Mouse (Mus musculus): Measurements from ENCODE around the gene Ncl. TPM values are rescaled to one million over a fixed set of nuclear protein-coding genes. Genes with fewer than 3 reads are reported as not detected.
"Not testable (repeated sequence)": the region's sequence is repeated elsewhere in the genome, so short reads cannot be mapped to it uniquely, and the experiment has no call there.

Gene Ncl
- total RNA-seq, 2 experiments from 2014 or later, result 146 to 149 TPM

GRCm38 (mm10) chr1:86363671-86364070, 4.5 kb upstream of the Ncl start:
- intact Hi-C loops (cut with DNase I), result no loop called here
- DNase-seq (ENCODE audit: low spot score in 2 of 2), result no peak

DNA sequence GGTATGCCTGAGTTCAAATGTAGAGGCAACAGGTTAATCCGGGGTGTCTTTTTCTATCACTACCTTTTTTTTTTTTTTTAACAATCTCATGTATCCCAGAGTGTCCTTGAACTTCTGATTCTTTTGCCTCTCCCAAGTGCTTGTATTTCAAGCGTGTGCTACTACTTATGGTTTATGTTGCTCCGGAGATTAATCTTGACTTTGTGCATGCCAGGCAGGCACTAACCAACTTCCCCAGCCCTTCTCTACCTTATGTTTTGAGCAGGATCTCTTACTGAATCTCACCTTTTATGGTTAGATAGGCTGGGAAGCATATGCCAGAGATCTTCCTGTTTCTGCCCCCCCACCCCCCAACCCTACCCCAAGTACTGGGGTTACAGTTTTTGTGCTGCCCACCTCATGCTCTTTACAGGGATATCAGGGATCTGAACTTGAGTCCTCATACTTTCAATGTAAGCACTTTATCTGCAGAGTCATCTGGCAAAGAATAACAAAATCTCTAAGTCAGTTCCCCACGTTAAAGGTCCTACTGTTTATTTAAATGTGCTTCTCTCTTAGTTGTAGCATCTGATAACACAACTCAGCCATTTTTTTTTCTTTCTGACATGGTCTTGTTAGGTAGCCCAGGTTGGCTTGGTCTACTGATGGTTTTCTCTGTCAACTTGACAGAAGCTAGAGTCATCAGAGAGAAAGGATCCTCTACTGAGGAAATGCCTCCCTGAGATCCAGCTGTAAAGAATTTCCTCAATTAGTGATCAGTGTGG, 2.8 kb upstream of the Ncl start:
- intact Hi-C loops (cut with DNase I), result no loop called here
- DNase-seq (ENCODE audit: low spot score in 2 of 2), result no peak

GRCm38 (mm10) chr1:86360441-86360840, 1.2 kb upstream of the Ncl start:
- intact Hi-C loops (cut with DNase I), result no loop called here
- no peak for DNase-seq (ENCODE audit: low spot score in 2 of 2)

DNA sequence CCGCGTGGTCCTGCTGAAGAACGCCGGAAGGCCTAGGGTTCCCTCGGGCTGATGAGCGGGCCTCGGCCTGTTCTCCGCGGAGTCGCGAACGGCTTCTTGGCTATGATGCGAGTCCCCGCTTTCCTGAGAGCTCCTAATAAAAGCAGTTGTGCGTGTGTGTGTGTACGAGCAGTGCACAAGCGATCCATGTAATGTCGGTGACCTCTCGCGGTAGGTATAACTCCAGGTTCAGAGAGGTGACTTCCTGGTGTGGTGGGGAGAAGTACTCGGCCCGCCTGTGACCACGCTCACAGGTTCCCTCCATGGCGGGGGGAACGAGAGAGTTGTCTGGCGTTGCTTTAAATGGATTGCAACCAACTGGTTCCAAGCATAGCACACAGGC, 589 bp upstream of the Ncl start:
- peak in 1 of 2 experiments; percentile 17 for DNase-seq (ENCODE audit: low spot score in 2 of 2)
- intact Hi-C loops (cut with DNase I), result no loop called here

DNA sequence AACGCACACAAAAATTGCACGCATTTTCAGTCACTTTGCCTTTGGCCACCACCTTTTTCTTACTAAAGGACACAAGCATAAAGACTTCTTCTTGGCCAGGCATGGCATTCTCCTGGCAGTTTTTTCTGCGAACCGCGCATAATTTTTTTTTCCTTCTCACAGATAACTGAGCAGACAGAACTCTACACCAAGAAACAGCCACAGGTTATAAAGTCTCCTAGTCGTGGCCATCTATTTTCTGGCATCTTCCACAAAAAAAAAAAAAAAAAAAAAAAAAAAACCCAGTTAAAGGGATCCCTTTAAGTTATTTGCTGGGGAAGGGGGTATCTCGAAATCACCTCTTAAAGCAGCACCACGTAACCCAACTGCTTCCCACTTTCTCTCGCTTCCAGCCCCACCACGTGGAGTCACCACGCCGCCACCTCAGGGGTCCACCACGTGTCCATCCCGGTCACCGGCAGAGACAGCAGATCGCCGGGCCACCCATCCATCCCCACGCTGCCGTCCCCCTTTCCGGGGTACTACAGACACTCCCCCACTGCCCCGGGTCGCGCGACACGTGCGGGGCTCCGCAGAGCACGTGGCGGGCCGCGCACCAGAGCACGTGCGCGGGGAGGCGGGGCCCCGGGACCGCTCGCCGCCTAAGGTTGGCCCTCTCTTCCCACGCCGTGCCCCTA, 833 bp downstream of the Ncl start:
- intact Hi-C loops (cut with DNase I), result no loop called here
- DNase-seq (ENCODE audit: low spot score in 2 of 2), result no peak

DNA sequence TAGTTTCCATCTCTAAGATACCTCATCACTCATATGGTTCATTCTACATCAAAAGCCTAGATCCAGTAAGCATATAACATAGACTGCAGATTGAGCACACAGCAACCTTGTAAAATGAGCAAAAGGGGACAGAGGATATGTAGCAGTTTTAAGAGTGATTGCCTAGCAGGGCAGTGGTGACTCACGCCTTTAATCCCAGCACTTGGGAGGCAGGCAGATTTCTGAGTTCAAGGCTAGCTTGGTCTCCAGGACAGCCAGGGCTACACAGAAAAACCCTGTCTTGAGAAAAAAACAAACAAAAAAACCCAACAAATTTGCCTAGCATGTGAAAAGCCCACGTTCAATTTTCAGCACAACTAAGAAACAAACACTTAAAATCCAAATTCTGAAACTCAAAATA, 5.0 kb downstream of the Ncl start:
- no peak for DNase-seq (ENCODE audit: low spot score in 2 of 2)
- intact Hi-C loops (cut with DNase I), result loop anchor here (5.0 kb wide), 1 partner anchor 272 kb away; no protein-coding TSS in a partner anchor

- intact Hi-C loops (cut with DNase I), result loop anchor here (5.0 kb wide), 1 partner anchor 268 kb away; no protein-coding TSS in a partner anchor
Measured at GRCm38 (mm10) chr1:86350576-86350975, 8.6 kb downstream of the Ncl start.

GRCm38 (mm10) chr1:86349696-86350095, 9.5 kb downstream of the Ncl start:
- intact Hi-C loops (cut with DNase I), result loop anchor here (5.0 kb wide), 1 partner anchor 267 kb away; no protein-coding TSS in a partner anchor
- no peak for DNase-seq (ENCODE audit: low spot score in 2 of 2)

More at GRCm38 (mm10) chr1:86350576-86350975, 8.6 kb downstream of the Ncl start:
- no peak for DNase-seq (ENCODE audit: low spot score in 2 of 2)

GRCm38 (mm10) chr1:86349201-86349600, 10.0 kb downstream of the Ncl start:
- intact Hi-C loops (cut with DNase I), result no loop called here
- DNase-seq (ENCODE audit: low spot score in 2 of 2), result no peak

DNA sequence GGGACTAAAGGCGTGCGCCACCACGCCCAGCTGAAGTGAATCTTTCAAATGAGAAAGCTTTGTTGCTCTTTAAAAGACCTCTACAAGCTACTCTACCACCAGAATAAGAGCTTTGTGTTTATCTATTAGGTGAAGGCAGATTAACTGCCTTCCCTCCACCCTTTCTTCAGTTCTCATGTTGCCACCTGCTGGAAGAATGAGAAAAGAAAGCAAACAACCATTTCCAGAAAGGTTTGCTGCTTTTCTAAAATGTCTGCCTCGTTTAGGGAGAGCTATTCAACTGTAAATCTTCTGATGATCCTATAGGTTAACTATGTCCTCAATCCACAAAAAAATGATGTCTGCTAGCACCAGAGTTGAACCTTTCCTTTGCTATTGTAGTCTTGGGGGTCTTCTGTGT, 10.4 kb downstream of the Ncl start:
- intact Hi-C loops (cut with DNase I), result no loop called here
- DNase-seq (ENCODE audit: low spot score in 2 of 2), result no peak

DNA sequence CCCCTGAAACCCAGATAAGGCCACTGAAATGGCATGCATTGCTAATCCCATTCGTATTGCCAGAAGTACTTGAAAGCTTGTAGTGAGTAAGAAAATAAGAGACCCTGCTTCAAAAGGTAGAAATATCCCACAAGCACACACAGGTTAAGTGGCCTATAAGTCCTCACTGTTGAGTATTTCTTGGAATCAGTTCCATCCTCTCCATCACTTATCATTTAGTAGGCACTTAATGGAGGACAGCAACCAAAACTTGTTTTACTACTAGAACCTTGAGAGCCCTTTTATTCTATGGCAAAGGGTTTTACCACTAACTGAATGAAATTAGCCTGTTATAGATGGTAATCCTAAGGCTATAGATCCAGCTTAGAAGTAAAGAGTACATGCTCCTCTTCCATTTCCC, 11.1 kb downstream of the Ncl start:
- DNase-seq (ENCODE audit: low spot score in 2 of 2), result no peak
- intact Hi-C loops (cut with DNase I), result no loop called here

DNA sequence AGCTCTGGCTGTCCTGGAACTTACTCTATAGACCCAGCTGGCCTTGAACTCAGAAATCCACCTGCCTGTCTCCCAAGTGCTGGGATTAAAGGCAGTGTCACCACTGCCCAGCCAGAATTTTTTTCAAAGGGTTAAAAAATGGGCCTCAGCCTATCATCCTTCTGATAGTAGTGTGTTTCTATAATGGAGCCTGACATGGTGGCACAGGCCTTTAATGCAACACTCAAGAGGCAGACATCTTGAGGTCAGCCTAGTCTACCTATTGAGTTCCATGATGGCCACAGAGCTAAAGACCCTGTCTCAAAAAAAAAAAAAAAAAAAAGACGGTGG, 11.5 kb downstream of the Ncl start:
- no peak for DNase-seq (ENCODE audit: low spot score in 2 of 2)
- intact Hi-C loops (cut with DNase I), result no loop called here

- intact Hi-C loops (cut with DNase I), result no loop called here
- DNase-seq (ENCODE audit: low spot score in 2 of 2), result no peak
Measured at GRCm38 (mm10) chr1:86346851-86347715, 12.1 kb downstream of the Ncl start.

GRCm38 (mm10) chr1:86345956-86346355, 13.2 kb downstream of the Ncl start:
- no peak for DNase-seq (ENCODE audit: low spot score in 2 of 2)
- intact Hi-C loops (cut with DNase I), result no loop called here

DNA sequence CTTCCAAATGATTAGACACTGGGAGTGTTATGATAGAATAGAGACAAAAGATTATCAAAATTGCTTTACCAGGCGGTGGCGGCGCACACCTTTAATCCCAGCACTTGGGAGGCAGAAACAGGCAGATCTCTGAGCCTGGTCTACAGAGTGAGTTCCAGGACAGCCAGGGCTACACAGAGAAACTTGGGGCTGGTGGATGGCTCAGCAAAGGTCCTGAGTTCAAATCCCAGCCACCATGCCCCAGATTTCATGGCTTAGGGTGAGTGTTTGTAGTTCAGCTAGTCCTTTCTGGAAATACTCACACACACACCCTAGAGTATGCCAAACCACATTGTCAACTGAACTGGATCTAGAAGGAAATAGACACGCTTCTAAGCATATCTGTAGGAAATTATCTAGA, 14.1 kb downstream of the Ncl start:
- DNase-seq (ENCODE audit: low spot score in 2 of 2), result no peak
- intact Hi-C loops (cut with DNase I), result no loop called here

DNA sequence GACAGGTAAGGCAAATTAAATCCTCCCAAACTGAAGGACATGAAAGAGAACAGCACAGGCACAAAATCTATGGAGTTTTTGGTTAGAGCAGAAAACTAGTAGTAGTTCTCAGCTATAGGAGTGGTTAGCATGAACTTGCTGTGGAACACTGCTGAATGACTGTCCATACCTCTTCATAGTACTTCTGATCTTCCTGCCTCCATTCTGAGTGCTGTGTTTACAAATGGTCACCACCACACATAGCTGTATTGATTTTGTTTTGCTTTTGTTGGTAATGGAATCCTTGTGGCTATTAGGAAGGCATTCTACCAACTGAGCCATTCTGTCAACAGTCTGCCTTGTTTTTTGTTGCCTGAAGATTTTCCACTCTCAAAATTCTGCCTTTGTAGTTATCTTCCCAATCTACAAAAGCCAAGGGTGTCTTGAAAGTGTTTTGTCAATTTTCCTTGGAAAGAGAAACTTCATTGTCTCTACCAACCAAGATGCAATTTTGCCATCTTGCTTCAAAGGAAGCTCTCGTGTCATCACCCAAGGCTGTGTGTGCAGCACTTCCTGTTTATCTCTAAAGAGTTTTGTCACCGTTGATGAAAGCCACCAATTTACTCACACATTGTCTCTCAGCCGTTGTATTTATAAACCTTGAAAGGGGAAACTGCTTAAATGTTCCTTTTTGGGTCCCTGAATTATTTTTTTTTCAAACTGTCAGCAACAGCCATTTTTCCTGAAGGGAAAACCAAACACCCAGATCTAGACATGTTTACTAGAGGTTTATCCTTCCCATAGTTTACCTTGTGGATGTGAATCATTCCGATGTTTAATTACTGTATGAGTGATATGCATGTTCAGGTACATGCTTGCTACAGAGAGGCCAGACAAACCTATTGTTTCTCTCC, 15.0 kb downstream of the Ncl start:
- intact Hi-C loops (cut with DNase I), result no loop called here
- DNase-seq (ENCODE audit: low spot score in 2 of 2), result no peak

GRCm38 (mm10) chr1:86343087-86343645, 16.0 kb downstream of the Ncl start:
- intact Hi-C loops (cut with DNase I), result no loop called here
- DNase-seq (ENCODE audit: low spot score in 2 of 2), result no peak

- no peak for DNase-seq (ENCODE audit: low spot score in 2 of 2)
- intact Hi-C loops (cut with DNase I), result no loop called here
Measured at GRCm38 (mm10) chr1:86342371-86342770, 16.8 kb downstream of the Ncl start.

GRCm38 (mm10) chr1:86341096-86341495, 18.1 kb downstream of the Ncl start:
- intact Hi-C loops (cut with DNase I); DNase-seq (ENCODE audit: low spot score in 2 of 2): not testable (repeated sequence)

All from left cerebral cortex, postnatal 14 days (tissue).